Mouse (Mus musculus) frontal cortex, postnatal 36 days (tissue): ENCODE results near the gene Olfr541.
"Not testable (repeated sequence)": the region's sequence is repeated elsewhere in the genome, so short reads cannot be mapped to it uniquely, and the experiment has no call there.

Source experiments
- DNase-seq, 2 experiments: peaks; one replicate each; pipeline ENCODE4 v3.0.0; 2022; ENCODE audit warnings: low spot score in 2 of 2

The Olfr541 gene

GRCm38 (mm10) chr7:140696967-140697366 is at the start of gene Olfr541:
Olfr541 (plus strand) TSS chr7:140697267.
- no peak for DNase-seq

- DNase-seq, result no peak
These were observed 37.4 kb upstream of the Olfr541 start, which contains the start of gene Olfr539 for GRCm38 (mm10) chr7:140659630-140660029. Olfr539 (plus strand) TSS chr7:140659930.

- not testable (repeated sequence) for DNase-seq
These were observed 26.4 kb upstream of the Olfr541 start for GRCm38 (mm10) chr7:140670693-140671092.

GRCm38 (mm10) chr7:140675863-140676262 is 21.2 kb upstream of the Olfr541 start:
- no peak for DNase-seq

DNA sequence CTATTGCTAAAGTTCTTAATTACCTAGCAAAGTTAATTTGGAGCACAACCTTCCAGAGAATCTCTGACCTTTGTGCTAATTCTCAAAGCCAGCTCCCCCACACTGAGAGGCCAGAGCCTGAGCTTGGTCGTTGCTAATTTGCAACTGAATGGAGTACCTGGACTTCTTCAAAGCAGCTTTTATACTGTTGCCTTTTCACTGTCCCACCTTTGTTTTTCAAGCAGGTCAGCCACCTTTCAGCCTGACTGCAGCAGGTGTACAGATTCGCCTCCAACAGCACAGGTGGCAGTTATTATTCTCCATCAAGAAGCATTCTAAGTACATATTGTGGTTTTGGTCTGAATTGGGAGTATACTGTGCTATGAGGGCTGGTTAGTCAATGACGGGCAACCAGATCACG is 17.5 kb upstream of the Olfr541 start:
- DNase-seq, result not testable (repeated sequence)

GRCm38 (mm10) chr7:140681651-140682050 is 15.4 kb upstream of the Olfr541 start, which contains the start of gene Olfr45:
Olfr45 (plus strand) TSS chr7:140681951.
- DNase-seq, result no peak

DNA sequence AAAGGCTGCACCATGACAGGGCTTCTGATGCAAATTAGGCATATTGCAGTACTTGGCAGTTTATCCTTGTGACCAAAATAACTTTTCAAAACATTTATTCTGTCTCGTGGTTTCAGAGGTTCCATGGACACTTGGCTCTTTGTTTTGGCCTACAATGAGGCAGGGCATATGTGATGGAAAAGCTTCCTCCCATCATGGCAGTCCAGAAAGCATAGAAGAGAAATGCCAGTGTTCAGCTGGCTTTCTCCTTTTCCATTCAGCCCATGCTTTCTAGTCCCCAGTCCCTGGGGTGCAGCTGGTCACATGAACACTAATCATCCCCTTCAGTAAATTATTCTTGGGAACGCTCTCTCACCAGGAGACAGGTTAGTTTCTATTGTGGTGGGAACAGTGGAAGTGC is 9.3 kb downstream of the Olfr541 start:
- no peak for DNase-seq

GRCm38 (mm10) chr7:140707536-140708284 is 10.6 kb downstream of the Olfr541 start:
- no peak for DNase-seq

DNA sequence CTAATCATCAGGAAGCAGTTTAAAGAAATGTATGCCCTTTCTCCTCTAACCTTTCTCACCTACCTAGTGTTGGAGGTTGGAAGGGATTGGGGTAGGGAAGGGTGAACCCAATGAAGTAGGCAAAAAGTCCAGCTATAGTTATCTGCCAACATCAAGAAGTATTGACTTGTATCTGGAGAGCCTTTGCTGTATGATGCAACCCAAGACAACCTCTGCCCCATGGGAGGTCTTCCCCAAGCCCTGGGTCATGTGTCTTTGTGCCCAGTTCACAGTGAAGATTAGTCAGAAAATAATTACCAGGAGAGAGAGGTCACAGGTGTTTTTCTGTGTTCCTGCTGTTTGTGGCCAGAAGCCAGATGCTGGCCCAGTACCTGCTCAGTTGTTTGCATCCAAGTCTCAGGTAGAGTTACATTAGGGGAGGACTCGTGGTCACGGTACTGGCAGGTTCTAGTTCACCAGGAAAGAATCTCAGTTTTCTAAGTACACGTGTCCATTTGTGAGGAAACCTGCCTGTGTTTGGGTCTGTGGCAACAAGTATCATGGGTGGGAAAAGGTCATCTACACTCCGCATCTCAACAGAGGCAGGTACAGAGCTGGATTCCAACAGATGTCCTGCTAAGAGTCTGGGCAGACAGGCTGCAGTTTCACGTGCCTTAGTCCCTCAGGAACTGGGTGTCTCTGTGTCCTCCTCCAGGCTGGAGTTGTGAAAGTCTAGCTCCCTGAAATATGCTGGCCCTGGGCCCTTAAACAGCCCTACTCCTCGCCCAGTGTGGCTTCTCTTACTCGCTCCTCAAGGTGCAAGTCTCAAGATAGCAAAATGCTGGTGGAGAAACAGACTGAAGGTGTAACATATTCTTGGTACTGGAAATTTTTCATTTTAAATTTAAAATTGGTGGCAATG is 20.3 kb downstream of the Olfr541 start:
- DNase-seq, result peak; percentile 9 to 44

DNA sequence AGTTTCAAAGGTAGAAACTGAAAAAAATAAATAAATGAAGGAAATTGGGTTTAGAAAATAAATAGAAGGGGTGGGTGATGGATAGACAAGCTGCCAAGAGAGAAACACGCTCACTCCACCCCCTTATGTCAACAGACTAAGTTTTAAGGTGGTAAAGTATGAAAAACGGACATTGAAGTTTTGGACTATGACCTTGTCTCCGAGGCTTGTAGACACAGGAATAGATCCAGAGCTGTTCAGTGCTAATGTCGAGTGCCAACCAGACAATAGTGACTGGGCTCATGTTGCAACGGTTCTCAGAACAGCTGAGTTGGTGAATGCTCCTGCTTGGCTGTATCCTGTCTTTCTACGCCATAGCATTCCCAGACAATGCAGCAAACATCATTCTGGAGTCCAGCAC is 24.0 kb downstream of the Olfr541 start:
- no peak for DNase-seq

- DNase-seq, result no peak
These were observed 28.5 kb downstream of the Olfr541 start for GRCm38 (mm10) chr7:140725558-140725957.

DNA sequence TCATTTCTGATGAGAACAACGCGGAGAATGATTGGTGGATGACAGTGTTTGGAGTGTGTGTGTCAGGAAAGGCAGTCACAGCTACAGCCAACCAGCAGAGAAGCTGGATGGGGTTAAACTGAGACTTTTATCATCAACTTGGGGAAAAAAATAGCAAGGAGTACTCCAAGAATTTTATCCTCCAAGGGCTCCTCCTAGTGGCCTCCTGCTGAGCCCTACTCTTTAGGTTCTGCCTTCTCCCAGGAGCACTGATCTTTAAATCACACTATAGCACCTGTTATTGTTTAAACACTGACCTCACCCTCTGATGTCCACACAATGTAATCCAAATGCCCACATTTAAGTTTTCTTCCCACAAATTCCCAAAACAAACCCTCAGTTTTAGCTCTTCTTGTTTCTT is 36.1 kb downstream of the Olfr541 start:
- no peak for DNase-seq

DNA sequence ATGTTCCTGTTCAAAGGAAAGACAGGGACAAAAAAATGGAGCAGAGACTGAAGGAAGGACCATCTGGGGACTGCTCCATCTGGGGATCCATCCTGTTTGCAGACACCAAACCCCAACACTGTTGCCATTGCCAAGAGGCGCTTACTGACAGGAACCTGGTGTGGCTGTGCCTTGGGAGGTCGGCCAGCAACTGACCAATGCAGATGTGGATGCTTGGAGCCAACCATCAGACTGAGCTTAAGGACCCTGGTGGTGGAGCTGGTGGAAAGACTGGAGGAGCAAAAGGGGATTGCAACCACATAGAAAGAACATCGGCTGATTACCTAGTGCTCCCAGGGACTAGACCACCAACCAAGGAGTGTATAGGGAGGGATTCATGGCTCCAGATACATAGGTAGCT is 50.3 kb downstream of the Olfr541 start:
- no peak for DNase-seq

GRCm38 (mm10) chr7:140748116-140748826 is 51.2 kb downstream of the Olfr541 start:
- no peak for DNase-seq

DNA sequence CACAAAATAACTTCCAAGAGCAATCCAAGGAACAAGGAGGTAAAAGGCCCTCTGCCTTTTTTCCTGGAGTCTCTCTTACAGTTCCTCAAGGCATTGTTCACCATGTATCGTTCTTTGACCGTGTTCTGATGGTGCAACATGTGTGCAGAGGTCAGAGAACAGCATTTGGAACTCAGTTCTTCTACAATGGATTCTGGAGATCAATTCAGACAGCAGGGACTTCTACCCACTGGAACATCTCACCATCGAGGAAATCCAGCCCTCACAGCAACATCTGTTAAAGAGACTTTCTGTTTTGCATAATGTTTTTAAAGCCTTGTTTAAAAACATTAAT is 51.7 kb downstream of the Olfr541 start:
- DNase-seq, result no peak

GRCm38 (mm10) chr7:140754556-140754955 is 57.5 kb downstream of the Olfr541 start:
- no peak for DNase-seq
